Mouse (Mus musculus): ENCODE results near the gene Abhd14b.

DNA sequence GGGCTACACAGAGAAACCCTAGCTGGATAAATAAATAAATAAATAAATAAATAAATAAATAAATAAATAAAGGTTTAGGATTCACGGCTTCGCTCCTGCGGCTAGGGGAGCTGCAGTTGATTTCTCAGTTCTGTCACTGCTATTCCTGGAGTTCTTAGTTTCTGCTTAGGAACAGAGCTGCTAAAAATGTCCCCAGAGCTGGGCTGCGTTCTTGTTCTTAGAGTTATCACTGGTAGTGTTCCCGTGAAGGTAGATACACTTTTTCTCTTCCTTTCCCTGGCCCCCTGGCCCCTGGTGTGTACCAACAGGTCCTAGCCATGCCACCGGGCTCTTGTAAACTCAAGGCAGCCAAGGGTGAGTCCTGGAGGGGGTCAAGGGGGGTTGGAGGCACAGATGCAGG is 30.4 kb upstream of the Abhd14b start:
- TF ChIP-seq CTCF (IDR thresholded peaks at IDR 0.05; ENCODE audit: extremely low read depth, insufficient read depth, low read length), result no peak
- no peak for TF ChIP-seq POLR2A (IDR thresholded peaks at IDR 0.05; ENCODE audit: extremely low read depth, insufficient read depth, low read length)
